Mouse (Mus musculus) erythroblast, embryonic 14.5 days (primary cell): ENCODE results near the gene Zbtb22. TPM values are rescaled to one million over a fixed set of nuclear protein-coding genes. Genes with fewer than 3 reads are reported as not detected.

Source experiments
- H3K27me3 ChIP-seq: 2 replicates; pipeline ENCODE4 v1.6.1; 2012; ENCODE audit warnings: inconsistent platforms; ENCODE audit not compliant: control insufficient read depth
- H3K36me3 ChIP-seq: 2 replicates; pipeline ENCODE4 v1.6.1; 2012; ENCODE audit warnings: mild to moderate bottlenecking, inconsistent platforms; ENCODE audit not compliant: control insufficient read depth
- H3K4me1 ChIP-seq: 2 replicates; pipeline ENCODE4 v1.6.1; 2012; ENCODE audit warnings: inconsistent platforms; ENCODE audit not compliant: control insufficient read depth
- H3K4me3 ChIP-seq: replicated peaks from 2 replicates; pipeline ENCODE3; 2012; ENCODE audit warnings: moderate library complexity, mild to moderate bottlenecking, inconsistent platforms
- H3K9me3 ChIP-seq: 2 replicates; pipeline ENCODE4 v1.6.1; 2012; ENCODE audit warnings: low read length, inconsistent platforms, mixed read lengths; ENCODE audit not compliant: control insufficient read depth
- GATA1 ChIP-seq: IDR thresholded peaks from 2 replicates; pipeline ENCODE4 v1.6.1; 2012; ENCODE audit warnings: low read length, inconsistent platforms, mixed read lengths
- TAL1 ChIP-seq: IDR thresholded peaks from 3 replicates; pipeline ENCODE4 v1.6.1; 2012; ENCODE audit warnings: low read length, inconsistent platforms, mixed read lengths
- polyA plus RNA-seq: library from polyadenylated mRNA; stranded (reverse); fragments of >175 nt; gene quantifications from 2 replicates; pipeline ENCODE4 v1.2.3, GENCODE M21; 2012

Zbtb22 gene
- polyA plus RNA-seq, 1 experiment: 5.6 TPM

GRCm38 (mm10) chr17:33952879-33953278 is 37.2 kb downstream of the Zbtb22 start:
- peak overlapping the region; percentile 91 for H3K4me3 ChIP-seq
- no peaks in the 10 kb centered on the region for H3K27me3 ChIP-seq
- H3K4me1 ChIP-seq: peaks cover 78% of the 10 kb centered on the region
- TF ChIP-seq TAL1 (no peak), GATA1 (no peak)
- H3K9me3 ChIP-seq: no peaks in the 10 kb centered on the region
- peaks cover 74% of the 10 kb centered on the region for H3K36me3 ChIP-seq

DNA sequence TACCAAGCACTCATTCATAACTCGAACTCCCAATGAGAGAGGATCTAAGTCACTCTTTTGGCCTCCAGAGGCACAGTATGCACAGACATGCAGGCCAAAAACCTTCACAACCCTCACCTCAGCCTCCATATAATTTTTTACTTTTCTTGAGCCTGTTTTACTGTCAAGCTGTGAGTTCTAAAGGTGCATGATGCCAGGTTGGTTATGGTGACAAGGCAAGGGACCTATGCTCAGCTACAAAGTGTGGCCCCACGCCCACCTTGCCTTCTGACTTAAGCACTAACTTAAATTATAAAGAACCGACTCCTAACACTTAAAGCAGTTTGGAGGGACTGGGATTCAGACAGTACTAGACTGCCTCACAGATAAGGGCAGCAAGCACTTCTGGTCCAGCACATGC is 37.6 kb downstream of the Zbtb22 start:
- peaks cover 79% of the 10 kb centered on the region for H3K4me1 ChIP-seq
- peak overlapping the region; percentile 91 for H3K4me3 ChIP-seq
- H3K36me3 ChIP-seq: peaks cover 74% of the 10 kb centered on the region
- no peak for TF ChIP-seq GATA1
- TF ChIP-seq TAL1: no peak
- H3K9me3 ChIP-seq: no peaks in the 10 kb centered on the region
- no peaks in the 10 kb centered on the region for H3K27me3 ChIP-seq

GRCm38 (mm10) chr17:33953961-33954565 is 38.4 kb downstream of the Zbtb22 start:
- no peak for TF ChIP-seq TAL1
- no peak for TF ChIP-seq GATA1
- peaks cover 74% of the 10 kb centered on the region for H3K4me1 ChIP-seq
- no peaks in the 10 kb centered on the region for H3K9me3 ChIP-seq
- peaks cover 74% of the 10 kb centered on the region for H3K36me3 ChIP-seq
- no peaks in the 10 kb centered on the region for H3K27me3 ChIP-seq
- peak overlapping the region; percentile 91 for H3K4me3 ChIP-seq

DNA sequence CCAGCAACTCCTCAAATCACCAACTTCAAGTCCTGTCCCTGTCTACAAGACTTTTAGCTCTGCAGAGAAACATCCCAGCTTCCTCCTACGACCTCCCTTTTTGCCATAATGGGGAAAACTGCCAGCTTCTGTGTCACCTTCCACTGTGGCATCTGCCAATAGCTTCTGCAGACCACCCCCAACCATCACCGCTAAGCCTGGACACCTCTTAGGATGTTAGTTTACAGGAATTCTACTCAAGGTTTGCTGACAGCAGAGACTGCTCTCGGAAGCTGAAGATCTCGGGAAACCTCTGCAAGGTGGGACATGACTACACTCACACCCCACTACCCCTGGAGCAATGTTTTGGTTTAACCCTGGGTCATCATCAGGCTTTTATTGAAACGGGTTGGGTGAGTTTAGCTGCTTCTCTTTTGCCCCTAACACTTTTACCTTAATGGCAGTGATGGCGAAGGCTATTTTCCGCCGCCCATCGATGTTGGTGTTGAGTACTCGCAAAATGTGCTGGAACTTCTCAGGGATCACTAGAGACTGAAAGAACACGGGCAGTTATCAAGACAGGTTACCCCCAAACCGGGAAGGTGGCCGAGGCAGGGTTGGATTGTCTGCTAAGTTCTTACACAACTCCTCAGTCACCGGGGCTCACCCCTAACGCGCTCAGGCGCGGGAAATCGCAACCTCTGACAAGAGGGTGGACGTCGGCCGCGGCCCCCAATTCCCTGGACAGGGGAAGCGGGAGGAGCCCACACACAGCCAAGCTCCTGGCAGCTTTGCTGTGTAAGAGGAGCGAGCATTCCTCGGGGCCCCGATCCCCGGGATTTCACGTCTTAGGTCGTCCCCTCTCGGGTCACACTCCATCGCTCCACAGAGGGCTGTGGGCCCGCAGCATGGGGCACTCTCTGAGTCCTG is 39.2 kb downstream of the Zbtb22 start:
- H3K36me3 ChIP-seq: peaks cover 74% of the 10 kb centered on the region
- H3K9me3 ChIP-seq: no peaks in the 10 kb centered on the region
- H3K4me1 ChIP-seq: peaks cover 73% of the 10 kb centered on the region
- H3K27me3 ChIP-seq: no peaks in the 10 kb centered on the region
- no peak for TF ChIP-seq TAL1
- TF ChIP-seq GATA1: no peak
- peak overlapping the region; percentile 91 for H3K4me3 ChIP-seq

DNA sequence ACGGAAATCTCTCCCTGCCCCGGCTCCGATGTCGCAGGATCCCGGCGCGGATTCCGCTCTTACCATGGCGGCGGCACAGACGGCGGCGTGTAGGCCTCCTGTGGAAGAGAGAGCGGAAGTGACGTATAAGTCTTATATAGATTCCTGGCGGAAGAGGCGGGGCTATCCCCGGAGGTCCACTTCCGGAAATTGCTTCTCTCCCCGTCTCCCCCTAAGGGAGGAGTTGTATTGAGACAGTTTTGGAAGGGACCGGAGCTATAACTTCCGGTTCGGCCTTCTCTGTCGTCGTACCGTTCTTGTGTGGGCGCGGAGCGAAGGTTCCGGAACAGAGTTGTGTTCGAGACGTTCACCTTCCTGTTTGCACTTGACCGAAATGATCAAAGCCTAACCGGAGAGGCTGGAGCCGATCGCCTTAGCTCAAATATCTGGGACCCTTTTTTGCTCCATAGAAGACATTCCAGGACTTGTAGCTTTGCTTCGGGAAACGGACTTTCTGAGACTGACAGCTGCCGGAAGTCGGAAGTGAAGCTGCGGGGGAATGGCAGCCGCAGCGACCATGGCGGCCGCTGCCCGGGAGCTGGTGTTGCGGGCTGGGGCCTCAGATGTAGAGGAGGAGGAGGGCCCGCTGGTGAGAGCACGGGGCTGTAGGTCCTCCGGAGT is 40.0 kb downstream of the Zbtb22 start, which contains the start of the genes Vps52 and Rps18:
Vps52 (plus strand) TSS at position 258 of the 660 bp plus-strand sequence.
Rps18 (minus strand) TSS at position 447 of the 660 bp plus-strand sequence.
- H3K4me1 ChIP-seq: peaks cover 65% of the 10 kb centered on the region
- H3K36me3 ChIP-seq: peaks cover 72% of the 10 kb centered on the region
- TF ChIP-seq GATA1 (no peak), TAL1 (no peak)

GRCm38 (mm10) chr17:33956336-33956735 is 40.6 kb downstream of the Zbtb22 start:
- Histone ChIP-seq H3K4me1 (peaks cover 58% of the 10 kb centered on the region), H3K27me3 (no peaks in the 10 kb centered on the region), H3K9me3 (no peaks in the 10 kb centered on the region), H3K36me3 (peaks cover 72% of the 10 kb centered on the region), H3K4me3 (peak overlapping the region; percentile 91)
- TF ChIP-seq GATA1: no peak
- no peak for TF ChIP-seq TAL1

More for the DNA sequence above, 40.0 kb downstream of the Zbtb22 start, which contains the start of the genes Vps52 and Rps18:
- peak within 1 kb of the TSS; percentile 91 for H3K4me3 ChIP-seq
- H3K9me3 ChIP-seq: no peaks in the 10 kb centered on the region
- H3K27me3 ChIP-seq: no peaks in the 10 kb centered on the region

DNA sequence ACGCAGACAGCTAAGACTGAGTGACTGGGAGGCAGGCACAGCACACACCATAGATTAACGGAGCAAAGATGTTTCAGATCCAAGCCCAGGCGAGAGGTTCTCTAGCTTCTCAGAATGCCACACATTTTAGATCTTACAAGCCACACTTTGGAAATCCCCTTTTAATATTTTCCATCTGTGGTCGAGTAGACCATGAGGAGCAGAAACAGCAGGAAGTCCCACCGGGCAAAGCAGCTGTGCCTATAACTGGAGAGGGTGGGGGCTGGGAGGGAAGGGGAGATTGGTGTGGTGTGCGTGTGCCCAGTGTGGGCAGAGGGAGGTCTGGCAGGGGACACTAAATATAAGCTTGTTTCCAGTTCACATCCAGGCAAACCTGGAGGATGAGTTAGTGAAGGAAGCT is 41.8 kb downstream of the Zbtb22 start:
- peaks cover 47% of the 10 kb centered on the region for H3K4me1 ChIP-seq
- H3K4me3 ChIP-seq: no peak overlapping the region
- TF ChIP-seq TAL1 (no peak), GATA1 (no peak)
- H3K9me3 ChIP-seq: no peaks in the 10 kb centered on the region
- peaks cover 68% of the 10 kb centered on the region for H3K36me3 ChIP-seq
- H3K27me3 ChIP-seq: no peaks in the 10 kb centered on the region

DNA sequence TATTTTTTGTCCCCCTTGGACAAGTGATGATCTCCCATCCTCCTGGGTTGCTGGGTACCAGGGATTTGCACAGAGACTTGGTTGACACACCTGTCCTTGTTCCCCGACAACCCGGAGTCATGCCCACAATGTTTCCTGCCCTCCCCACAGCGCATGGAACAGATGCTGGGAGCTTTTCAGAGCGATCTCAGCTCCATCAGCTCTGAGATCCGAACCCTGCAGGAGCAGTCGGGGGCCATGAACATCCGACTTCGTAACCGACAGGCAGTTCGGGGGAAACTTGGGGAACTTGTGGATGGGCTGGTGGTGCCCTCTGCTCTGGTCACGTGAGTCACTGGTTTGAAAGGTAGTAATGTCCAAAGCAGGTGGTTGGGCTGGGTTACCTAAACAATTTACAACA is 42.7 kb downstream of the Zbtb22 start:
- Histone ChIP-seq H3K9me3 (no peaks in the 10 kb centered on the region), H3K4me1 (peaks cover 37% of the 10 kb centered on the region), H3K27me3 (no peaks in the 10 kb centered on the region), H3K36me3 (peaks cover 68% of the 10 kb centered on the region), H3K4me3 (no peak overlapping the region)
- TF ChIP-seq TAL1 (no peak), GATA1 (no peak)

DNA sequence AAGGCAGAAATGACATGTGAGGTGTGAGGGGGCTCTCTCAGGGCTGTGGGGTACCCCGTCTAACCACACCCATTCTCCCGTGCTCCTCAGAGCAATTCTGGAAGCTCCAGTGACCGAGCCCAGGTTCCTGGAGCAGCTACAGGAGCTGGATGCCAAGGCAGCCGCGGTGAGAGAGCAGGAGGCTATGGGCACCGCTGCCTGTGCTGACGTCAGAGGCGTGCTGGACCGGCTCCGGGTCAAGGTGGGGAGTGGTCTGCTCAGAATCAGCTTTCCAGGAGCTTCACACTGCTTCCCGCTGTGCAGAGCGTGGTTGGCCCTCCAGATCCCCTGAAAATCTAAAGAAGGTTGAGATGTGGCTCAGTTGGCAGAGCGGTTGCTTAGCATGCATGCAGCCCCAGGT is 43.4 kb downstream of the Zbtb22 start:
- Histone ChIP-seq H3K4me3 (no peak overlapping the region), H3K27me3 (no peaks in the 10 kb centered on the region), H3K9me3 (no peaks in the 10 kb centered on the region), H3K4me1 (peaks cover 31% of the 10 kb centered on the region), H3K36me3 (peaks cover 66% of the 10 kb centered on the region)
- TF ChIP-seq GATA1 (no peak), TAL1 (no peak)
